Mouse (Mus musculus) hindbrain, embryonic 12.5 days (tissue): ENCODE measurements around the gene Lmln. TPM values are rescaled to one million over a fixed set of nuclear protein-coding genes. Genes with fewer than 3 reads are reported as not detected.

Source experiments
- ATAC-seq: fragments of 200-750 bp; cut with Nextera tagmentation; 2 replicates; pipeline ENCODE4 v1.8.0; 2017; ENCODE audit warnings: moderate TSS enrichment; ENCODE audit not compliant: low FRiP score
- H3K27ac ChIP-seq: fragments of 300-500 bp; sonication (generic); 2 replicates; pipeline ENCODE4 v1.5.1; 2016; ENCODE audit warnings: mild to moderate bottlenecking
- H3K27me3 ChIP-seq: fragments of 300-500 bp; sonication (generic); 2 replicates; pipeline ENCODE4 v1.6.1; 2016; ENCODE audit warnings: mild to moderate bottlenecking
- H3K36me3 ChIP-seq: fragments of 300-500 bp; sonication (generic); 2 replicates; pipeline ENCODE4 v1.6.1; 2016; ENCODE audit warnings: mild to moderate bottlenecking
- H3K4me1 ChIP-seq: fragments of 300-500 bp; sonication (generic); 2 replicates; pipeline ENCODE4 v1.6.1; 2016
- H3K4me2 ChIP-seq: fragments of 300-500 bp; sonication (generic); replicated peaks from 2 replicates; pipeline ENCODE4 v1.6.1; 2016; ENCODE audit warnings: mild to moderate bottlenecking
- H3K4me3 ChIP-seq: fragments of 300-500 bp; sonication (generic); 2 replicates; pipeline ENCODE4 v1.5.1; 2016; ENCODE audit warnings: mild to moderate bottlenecking
- H3K9ac ChIP-seq: fragments of 300-500 bp; sonication (generic); 2 replicates; pipeline ENCODE4 v1.6.1; 2016; ENCODE audit warnings: mild to moderate bottlenecking, moderate library complexity
- H3K9me3 ChIP-seq: fragments of 300-500 bp; sonication (generic); replicated peaks from 2 replicates; pipeline ENCODE4 v1.6.1; 2016; ENCODE audit warnings: mild to moderate bottlenecking
- whole genome bisulfite sequencing: fragments of 180-500 bp; shearing (Covaris S2); methylation state at CpG from one replicate; pipeline ENCODE4 v1.1.7; 2016; 5-methylcytosine and 5-hydroxymethylcytosine counted together
- polyA plus RNA-seq: library from polyadenylated mRNA; unstranded; fragments of >200 nt; fragmentation: Nextera tagmentation; extraction: Ambion mirVana; gene quantifications from 2 replicates; pipeline ENCODE4 v1.2.1, GENCODE M21; 2016

Lmln gene
- polyA plus RNA-seq: 3.0 and 3.4 TPM in 2 replicates

DNA sequence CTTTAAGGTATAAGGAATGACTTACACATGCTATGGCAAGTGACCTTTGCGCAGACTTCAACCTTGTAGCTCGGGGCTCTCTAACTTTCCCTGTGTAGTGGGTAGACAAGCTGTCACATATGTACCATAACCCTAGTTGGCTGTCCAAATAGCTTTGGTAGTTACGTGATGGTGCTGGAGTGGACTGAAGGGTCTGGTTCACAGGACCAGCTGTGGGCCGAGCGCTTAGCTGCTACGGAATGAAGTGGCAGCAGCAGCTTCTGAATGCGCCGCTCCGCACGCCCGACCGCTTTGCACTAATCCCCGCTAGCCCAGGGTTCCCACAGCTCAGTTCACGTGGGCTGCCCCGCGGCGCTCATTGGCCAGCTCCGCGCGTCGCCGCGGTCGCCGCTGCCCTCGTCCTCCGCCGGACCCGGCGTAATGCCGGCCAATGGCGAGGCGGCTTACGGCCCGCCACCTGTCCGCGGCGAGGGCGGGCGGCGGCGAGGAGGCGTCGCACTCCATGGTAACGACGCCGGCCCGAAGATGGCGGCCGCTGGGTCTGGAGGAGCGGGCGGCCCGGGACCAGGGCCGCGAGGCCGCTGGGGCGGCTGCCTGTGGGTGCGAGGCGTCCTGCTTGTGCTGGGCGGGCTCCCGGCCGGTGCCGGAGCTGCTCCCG is at the start of gene Lmln:
Gene Lmln (plus strand): TSS at position 498 of the 658 bp plus-strand sequence.
- no peaks in the 10 kb centered on the region for H3K27me3 ChIP-seq

GRCm38 (mm10) chr16:33013801-33014200 is 48.5 kb upstream of the Lmln start:
- ATAC-seq: no peak

More for the DNA sequence above, at the start of gene Lmln:
- Histone ChIP-seq H3K36me3 (peaks cover 31% of the 10 kb centered on the region), H3K27ac (peak within 1 kb of the TSS; percentile 87), H3K9me3 (no peaks in the 10 kb centered on the region), H3K4me1 (peaks cover 33% of the 10 kb centered on the region), H3K9ac (peak within 1 kb of the TSS; percentile 84), H3K4me2 (peak within 1 kb of the TSS; percentile 86), H3K4me3 (peak within 1 kb of the TSS; percentile 87)
- peak; percentile 98 for ATAC-seq
- 1% methylated on average over 64 of the region's 64 CpGs for WGBS

GRCm38 (mm10) chr16:33014921-33015320 is 47.4 kb upstream of the Lmln start:
- 93% methylated on average over 1 of the region's 1 CpGs for WGBS
- ATAC-seq: no peak
- peaks cover 49% of the 10 kb centered on the region for H3K36me3 ChIP-seq
- H3K4me1 ChIP-seq: no peaks in the 10 kb centered on the region
- H3K27ac ChIP-seq: no peak overlapping the region
- no peaks in the 10 kb centered on the region for H3K27me3 ChIP-seq
- no peak overlapping the region for H3K4me2 ChIP-seq
- no peaks in the 10 kb centered on the region for H3K9me3 ChIP-seq
- H3K4me3 ChIP-seq: no peak overlapping the region
- H3K9ac ChIP-seq: no peak overlapping the region

More at GRCm38 (mm10) chr16:33013801-33014200, 48.5 kb upstream of the Lmln start:
- 92% methylated on average over 5 of the region's 5 CpGs for WGBS
- H3K27ac ChIP-seq: no peak overlapping the region
- no peaks in the 10 kb centered on the region for H3K9me3 ChIP-seq
- H3K36me3 ChIP-seq: peaks cover 59% of the 10 kb centered on the region
- no peaks in the 10 kb centered on the region for H3K27me3 ChIP-seq
- no peak overlapping the region for H3K9ac ChIP-seq
- no peak overlapping the region for H3K4me2 ChIP-seq
- no peak overlapping the region for H3K4me3 ChIP-seq
- H3K4me1 ChIP-seq: no peaks in the 10 kb centered on the region

DNA sequence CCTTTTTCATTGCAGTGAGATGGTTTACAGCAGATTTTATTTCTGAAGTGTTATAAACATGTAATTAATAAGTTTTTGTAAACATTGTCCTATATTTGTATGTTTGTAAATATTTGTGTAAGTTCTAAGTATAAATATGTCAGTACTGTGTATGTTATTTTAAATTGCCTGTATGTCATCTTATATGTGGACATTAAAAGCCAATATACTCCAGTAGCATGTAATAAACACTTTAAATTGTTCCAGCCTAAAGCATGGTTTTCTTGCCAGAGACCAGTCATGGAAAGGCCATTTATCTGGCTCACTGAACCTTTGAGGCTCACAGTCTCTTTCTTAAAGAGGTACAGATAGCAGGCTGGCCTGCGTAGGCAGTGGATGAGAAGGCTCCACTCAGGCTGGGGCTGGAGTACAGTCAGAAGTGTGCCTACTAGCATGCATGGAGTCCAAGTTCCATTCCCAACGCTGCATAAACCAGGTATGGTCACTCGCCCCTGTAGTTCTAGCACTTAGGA is 46.9 kb upstream of the Lmln start:
- H3K9me3 ChIP-seq: no peaks in the 10 kb centered on the region
- H3K9ac ChIP-seq: no peak overlapping the region
- ATAC-seq: no peak
- H3K27me3 ChIP-seq: no peaks in the 10 kb centered on the region
- no peak overlapping the region for H3K4me3 ChIP-seq
- 94% methylated on average over 3 of the region's 3 CpGs for WGBS
- no peak overlapping the region for H3K4me2 ChIP-seq
- H3K36me3 ChIP-seq: peaks cover 44% of the 10 kb centered on the region
- no peak overlapping the region for H3K27ac ChIP-seq
- H3K4me1 ChIP-seq: no peaks in the 10 kb centered on the region

- no peak overlapping the region for H3K4me3 ChIP-seq
- H3K27ac ChIP-seq: no peak overlapping the region
- peaks cover 40% of the 10 kb centered on the region for H3K36me3 ChIP-seq
- WGBS: 79% methylated on average over 2 of the region's 2 CpGs
- H3K9ac ChIP-seq: no peak overlapping the region
- H3K4me1 ChIP-seq: no peaks in the 10 kb centered on the region
- H3K4me2 ChIP-seq: no peak overlapping the region
- ATAC-seq: no peak
- H3K27me3 ChIP-seq: no peaks in the 10 kb centered on the region
- H3K9me3 ChIP-seq: no peaks in the 10 kb centered on the region
These were observed 46.3 kb upstream of the Lmln start for GRCm38 (mm10) chr16:33015986-33016385.

DNA sequence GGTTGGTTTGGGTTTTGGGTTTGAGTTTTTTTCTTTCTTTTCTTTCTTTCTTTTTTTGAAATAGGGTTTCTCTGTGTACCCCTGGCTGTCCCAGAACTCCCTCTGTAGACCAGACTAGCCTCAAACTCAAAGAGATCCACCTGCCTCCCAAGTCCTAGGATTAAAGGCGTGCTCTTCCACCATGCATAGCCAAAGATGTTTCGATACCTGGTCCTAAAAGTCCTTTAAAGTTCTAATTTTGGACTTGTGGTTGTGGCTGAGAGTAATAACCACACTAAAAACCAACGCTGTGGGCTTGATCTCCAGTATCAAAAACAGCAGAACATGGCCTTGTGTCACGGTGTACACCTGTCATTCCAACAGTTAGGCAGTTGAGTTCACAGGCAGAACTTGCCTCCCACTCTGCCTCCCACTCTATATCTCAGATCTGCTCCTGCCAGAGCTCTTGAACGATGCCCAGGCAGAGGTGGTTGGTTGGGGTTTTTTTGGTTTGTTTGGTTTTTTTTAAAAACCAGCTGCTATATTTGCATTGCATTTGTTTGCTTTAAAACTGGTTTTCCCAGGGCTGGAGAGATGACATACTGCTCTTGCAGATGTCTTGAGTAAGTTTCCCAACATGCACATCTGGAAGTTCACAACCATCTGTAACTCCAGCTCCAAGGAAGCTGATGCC is 44.5 kb upstream of the Lmln start:
- Histone ChIP-seq H3K9me3 (no peaks in the 10 kb centered on the region), H3K4me2 (no peak overlapping the region), H3K9ac (no peak overlapping the region), H3K4me1 (no peaks in the 10 kb centered on the region), H3K27ac (no peak overlapping the region), H3K36me3 (peaks cover 24% of the 10 kb centered on the region), H3K4me3 (no peak overlapping the region), H3K27me3 (no peaks in the 10 kb centered on the region)
- no peak for ATAC-seq
- WGBS: 96% methylated on average over 5 of the region's 5 CpGs

GRCm38 (mm10) chr16:33019117-33019770 is 43.1 kb upstream of the Lmln start:
- H3K27me3 ChIP-seq: no peaks in the 10 kb centered on the region
- WGBS: 74% methylated on average over 21 of the region's 21 CpGs
- H3K4me3 ChIP-seq: no peak overlapping the region
- peaks cover 10% of the 10 kb centered on the region for H3K36me3 ChIP-seq
- H3K27ac ChIP-seq: no peak overlapping the region
- ATAC-seq: no peak
- no peak overlapping the region for H3K4me2 ChIP-seq
- no peak overlapping the region for H3K9ac ChIP-seq
- H3K4me1 ChIP-seq: no peaks in the 10 kb centered on the region
- H3K9me3 ChIP-seq: no peaks in the 10 kb centered on the region

- no peaks in the 10 kb centered on the region for H3K4me1 ChIP-seq
- ATAC-seq: no peak
- no peaks in the 10 kb centered on the region for H3K36me3 ChIP-seq
These were observed 40.9 kb upstream of the Lmln start for GRCm38 (mm10) chr16:33021381-33021780.

DNA sequence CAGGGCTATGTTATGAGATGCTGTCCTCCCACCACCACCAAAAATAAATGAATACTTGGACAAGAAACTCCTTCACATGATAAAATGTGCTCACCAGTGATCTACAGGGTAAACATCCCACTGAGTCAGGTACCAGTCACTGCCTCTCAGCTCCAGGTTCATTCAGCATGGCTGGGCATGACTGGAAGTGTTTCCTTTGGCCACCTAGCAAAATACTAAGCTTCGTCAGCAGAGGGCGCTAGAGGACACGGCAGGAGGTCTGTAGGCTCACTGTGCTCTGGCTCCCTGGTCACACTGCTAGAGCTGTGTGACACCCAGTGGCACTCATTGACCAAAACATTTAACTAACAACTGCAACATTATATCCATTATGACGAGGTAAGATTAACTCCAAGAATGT is 38.6 kb upstream of the Lmln start:
- 7% methylated on average over 4 of the region's 4 CpGs for WGBS
- no peak for ATAC-seq
- Histone ChIP-seq H3K9me3 (no peaks in the 10 kb centered on the region), H3K4me1 (no peaks in the 10 kb centered on the region), H3K4me2 (no peak overlapping the region), H3K9ac (no peak overlapping the region), H3K27ac (no peak overlapping the region), H3K4me3 (no peak overlapping the region), H3K27me3 (no peaks in the 10 kb centered on the region), H3K36me3 (no peaks in the 10 kb centered on the region)

More at GRCm38 (mm10) chr16:33021381-33021780, 40.9 kb upstream of the Lmln start:
- WGBS: 77% methylated on average over 3 of the region's 3 CpGs
- H3K27me3 ChIP-seq: no peaks in the 10 kb centered on the region
- no peak overlapping the region for H3K9ac ChIP-seq
- H3K4me3 ChIP-seq: no peak overlapping the region
- no peaks in the 10 kb centered on the region for H3K9me3 ChIP-seq
- no peak overlapping the region for H3K4me2 ChIP-seq
- H3K27ac ChIP-seq: no peak overlapping the region

- Histone ChIP-seq H3K27me3 (no peaks in the 10 kb centered on the region), H3K9me3 (no peaks in the 10 kb centered on the region), H3K9ac (no peak overlapping the region), H3K4me3 (no peak overlapping the region), H3K4me2 (no peak overlapping the region), H3K36me3 (no peaks in the 10 kb centered on the region), H3K4me1 (no peaks in the 10 kb centered on the region), H3K27ac (no peak overlapping the region)
- 79% methylated on average over 8 of the region's 8 CpGs for WGBS
- no peak for ATAC-seq
These were observed 37.7 kb upstream of the Lmln start for GRCm38 (mm10) chr16:33024456-33025104.

DNA sequence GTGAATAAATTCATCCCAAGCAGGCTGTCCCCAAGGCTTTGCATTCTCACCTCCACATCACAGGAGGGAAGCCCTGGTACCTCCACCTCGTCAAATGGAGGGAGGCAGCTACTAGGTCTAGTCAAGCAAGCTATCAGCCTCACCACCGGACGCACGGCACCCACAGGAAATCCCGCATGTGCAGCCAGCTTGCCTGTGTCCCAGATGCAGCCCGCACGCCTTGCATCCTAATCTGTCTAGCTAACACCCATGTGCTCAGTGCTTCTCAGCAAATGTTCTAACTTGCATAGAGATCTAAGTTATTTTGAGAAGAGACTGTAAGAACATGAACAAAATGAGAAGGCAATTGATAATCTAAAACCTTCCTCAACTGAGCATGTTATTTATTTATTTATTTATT is 36.0 kb upstream of the Lmln start:
- Histone ChIP-seq H3K9ac (no peak overlapping the region), H3K27me3 (no peaks in the 10 kb centered on the region), H3K4me3 (no peak overlapping the region), H3K9me3 (no peaks in the 10 kb centered on the region), H3K4me1 (no peaks in the 10 kb centered on the region), H3K36me3 (no peaks in the 10 kb centered on the region), H3K4me2 (no peak overlapping the region), H3K27ac (no peak overlapping the region)
- no peak for ATAC-seq
- 83% methylated on average over 7 of the region's 7 CpGs for WGBS

- no peak overlapping the region for H3K4me2 ChIP-seq
- H3K9ac ChIP-seq: no peak overlapping the region
- H3K9me3 ChIP-seq: no peaks in the 10 kb centered on the region
- H3K27ac ChIP-seq: no peak overlapping the region
- WGBS: 80% methylated on average over 4 of the region's 4 CpGs
- H3K36me3 ChIP-seq: no peaks in the 10 kb centered on the region
- ATAC-seq: no peak
- no peak overlapping the region for H3K4me3 ChIP-seq
- H3K4me1 ChIP-seq: no peaks in the 10 kb centered on the region
- H3K27me3 ChIP-seq: no peaks in the 10 kb centered on the region
These were observed 26.3 kb upstream of the Lmln start for GRCm38 (mm10) chr16:33036006-33036405.
